Mouse (Mus musculus) stomach, postnatal 0 days (tissue): ENCODE data around the gene Sez6l2.

Experiments
- CTCF ChIP-seq: IDR thresholded peaks from 2 replicates; pipeline ENCODE4 v1.5.1; 2016; ENCODE audit warnings: antibody characterized with exemption, low read depth, mild to moderate bottlenecking, moderate library complexity
- EP300 ChIP-seq: optimal IDR thresholded peaks from 2 replicates; pipeline ENCODE3; 2016; ENCODE audit warnings: antibody characterized with exemption

- TF ChIP-seq CTCF (no peak), EP300 (no peak)
Measured at GRCm38 (mm10) chr7:126921563-126921962, 28.8 kb upstream of the Sez6l2 start.
